Mouse (Mus musculus) heart, embryonic 11.5 days (tissue): ENCODE measurements around the gene Cnksr2. TPM values are rescaled to one million over a fixed set of nuclear protein-coding genes. Genes with fewer than 3 reads are reported as not detected.

Experiments used
- polyA plus RNA-seq: library from polyadenylated mRNA; unstranded; fragments of >200 nt; fragmentation: Nextera tagmentation; extraction: Ambion mirVana; gene quantifications from 2 replicates; pipeline ENCODE4 v1.2.1, GENCODE M21; 2014

Cnksr2 gene
- polyA plus RNA-seq, 1 experiment from 2014 or later = 1.4 TPM

Other genes starting within 250 kb of the Cnksr2 start
- 0.25 and 0.39 TPM in 2 replicates for gene Klhl34, start 224.9 kb downstream of the Cnksr2 start, polyA plus RNA-seq